Mouse (Mus musculus) intestine, postnatal 0 days (tissue): ENCODE results near the gene Olfr138. TPM values are rescaled to one million over a fixed set of nuclear protein-coding genes. Genes with fewer than 3 reads are reported as not detected.

Source experiments
- ATAC-seq: fragments of 200-750 bp; cut with Nextera tagmentation; 2 replicates; pipeline ENCODE4 v1.8.0; 2017; ENCODE audit warnings: mild to moderate bottlenecking, moderate TSS enrichment, moderate library complexity
- H3K27ac ChIP-seq: fragments of 300-500 bp; sonication (generic); 2 replicates; pipeline ENCODE4 v1.5.1; 2014; ENCODE audit warnings: mild to moderate bottlenecking, low read depth, low read length, moderate library complexity
- H3K27me3 ChIP-seq: fragments of 300-500 bp; sonication (generic); replicated peaks from 2 replicates; pipeline ENCODE4 v1.6.1; 2014; ENCODE audit warnings: low read length, mixed read lengths; ENCODE audit not compliant: control insufficient read depth, insufficient read depth
- H3K36me3 ChIP-seq: fragments of 300-500 bp; sonication (generic); 2 replicates; pipeline ENCODE4 v1.6.1; 2014; ENCODE audit warnings: mild to moderate bottlenecking, moderate library complexity; ENCODE audit not compliant: control insufficient read depth, insufficient read depth
- H3K4me1 ChIP-seq: fragments of 300-500 bp; sonication (generic); replicated peaks from 2 replicates; pipeline ENCODE4 v1.6.1; 2014; ENCODE audit warnings: antibody characterized with exemption, low read length, mixed read lengths; ENCODE audit not compliant: control insufficient read depth, insufficient read depth
- H3K4me2 ChIP-seq: fragments of 300-500 bp; sonication (generic); replicated peaks from 2 replicates; pipeline ENCODE4 v1.6.1; 2014; ENCODE audit warnings: low read depth, mild to moderate bottlenecking, moderate library complexity
- H3K4me3 ChIP-seq: fragments of 300-500 bp; sonication (generic); 2 replicates; pipeline ENCODE4 v1.5.1; 2014; ENCODE audit warnings: low read depth, low read length
- H3K9ac ChIP-seq: fragments of 300-500 bp; sonication (generic); 2 replicates; pipeline ENCODE4 v1.6.1; 2014; ENCODE audit warnings: mild to moderate bottlenecking, low read depth, low read length
- H3K9me3 ChIP-seq: fragments of 300-500 bp; sonication (generic); 2 replicates; pipeline ENCODE4 v1.6.1; 2016; ENCODE audit warnings: mixed run types; ENCODE audit not compliant: control insufficient read depth
- CTCF ChIP-seq: sonication (generic); IDR thresholded peaks from 2 replicates; pipeline ENCODE4 v1.5.1; 2016; ENCODE audit warnings: low read depth, mild to moderate bottlenecking, control low read depth, antibody characterized with exemption, moderate library complexity
- WGBS: fragments of 180-500 bp; shearing (Covaris S2); extraction: QIAGEN DNeasy Blood & Tissue Kit; methylation state at CpG from one replicate; pipeline ENCODE4 v1.1.7; 2014; 5-methylcytosine and 5-hydroxymethylcytosine counted together
- polyA plus RNA-seq: library from polyadenylated mRNA; unstranded; fragments of >200 nt; fragmentation: Nextera tagmentation; extraction: Ambion mirVana; gene quantifications from 2 replicates; pipeline ENCODE4 v1.2.1, GENCODE M21; 2015

Olfr138 gene
- not detected in 2 replicates for polyA plus RNA-seq

DNA sequence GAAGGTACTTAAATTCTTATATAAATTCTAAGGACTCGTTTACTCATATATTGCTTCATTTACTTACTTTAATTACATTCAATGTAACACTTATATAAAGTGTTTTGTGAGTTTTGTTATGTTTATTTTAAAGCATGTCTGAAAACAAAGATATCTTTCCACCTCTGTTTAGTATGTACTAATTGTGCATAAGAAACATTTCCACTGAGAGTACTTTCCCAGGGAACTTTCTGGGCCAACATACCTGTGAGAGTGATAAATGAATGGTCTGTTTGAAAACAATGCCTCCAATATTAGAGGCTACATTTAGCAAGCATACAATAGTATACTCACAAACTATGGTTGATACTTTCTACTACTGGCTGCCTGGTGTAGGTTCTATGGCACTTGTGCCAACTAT, at the start of gene Olfr138:
Olfr138 (plus strand) TSS at position 301 of the 400 bp plus-strand sequence.
- Histone ChIP-seq H3K27me3 (no peaks in the 10 kb centered on the region), H3K36me3 (no peaks in the 10 kb centered on the region), H3K27ac (no peak within 1 kb of the TSS), H3K4me3 (no peak within 1 kb of the TSS), H3K9me3 (no peaks in the 10 kb centered on the region), H3K9ac (no peak within 1 kb of the TSS), H3K4me1 (no peaks in the 10 kb centered on the region), H3K4me2 (no peak within 1 kb of the TSS)
- ATAC-seq: no peak
- WGBS: 69% methylated on average over 1 of the region's 1 CpGs
- no peak for TF ChIP-seq CTCF

DNA sequence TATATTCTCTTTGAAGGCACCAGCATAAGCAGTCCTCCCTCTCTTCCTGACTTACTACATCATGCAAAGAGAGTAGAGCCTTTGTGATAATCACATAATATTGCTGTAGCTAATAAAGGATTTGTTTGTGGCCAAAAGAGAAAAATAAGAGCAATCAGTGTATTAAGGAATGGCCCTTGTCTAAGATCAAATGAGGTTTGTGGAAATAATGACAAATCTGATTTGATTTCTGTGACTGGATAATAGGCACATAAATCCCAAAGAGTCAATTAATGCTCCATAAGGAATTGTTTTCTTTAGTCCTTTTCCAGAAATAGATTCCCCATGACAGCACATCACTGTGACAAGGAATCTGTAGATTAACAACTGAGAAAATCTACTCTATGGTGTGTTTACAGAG, 46.6 kb downstream of the Olfr138 start, which contains the start of gene Olfr137:
Olfr137 (minus strand) TSS at position 101 of the 400 bp plus-strand sequence.
- no peak within 1 kb of the TSS for H3K4me2 ChIP-seq
- H3K4me1 ChIP-seq: no peaks in the 10 kb centered on the region
- no peak for ATAC-seq
- H3K9ac ChIP-seq: no peak within 1 kb of the TSS
- H3K27me3 ChIP-seq: no peaks in the 10 kb centered on the region
- no peak for TF ChIP-seq CTCF
- H3K27ac ChIP-seq: no peak within 1 kb of the TSS
- no peak within 1 kb of the TSS for H3K4me3 ChIP-seq
- H3K36me3 ChIP-seq: no peaks in the 10 kb centered on the region
- H3K9me3 ChIP-seq: no peaks in the 10 kb centered on the region; the same call in 1 of the 2 replicates

Other genes starting within 250 kb of the Olfr138 start
- gene Olfr129, start 201.0 kb upstream of the Olfr138 start, polyA plus RNA-seq: not detected in 2 replicates
- not detected in 2 replicates for gene Olfr130, start 197.1 kb upstream of the Olfr138 start, polyA plus RNA-seq
- not detected in 2 replicates for gene Olfr131, start 172.3 kb upstream of the Olfr138 start, polyA plus RNA-seq
- not detected in 2 replicates for gene Olfr132, start 126.5 kb upstream of the Olfr138 start, polyA plus RNA-seq
- gene Olfr133, start 115.8 kb upstream of the Olfr138 start, polyA plus RNA-seq: not detected in 2 replicates
- gene Olfr134, start 89.6 kb upstream of the Olfr138 start, polyA plus RNA-seq: not detected in 2 replicates
- gene Olfr135, start 56.7 kb upstream of the Olfr138 start, polyA plus RNA-seq: not detected in 2 replicates
- not detected in 2 replicates for gene Olfr137, start 46.5 kb downstream of the Olfr138 start, polyA plus RNA-seq
- gene Olfr136, start 68.8 kb downstream of the Olfr138 start, polyA plus RNA-seq: not detected in 2 replicates
- not detected in 2 replicates for gene Esp36, start 159.2 kb downstream of the Olfr138 start, polyA plus RNA-seq